Mouse (Mus musculus) limb, embryonic 14.5 days (tissue): ENCODE results near the gene Slc7a14. TPM values are rescaled to one million over a fixed set of nuclear protein-coding genes. Genes with fewer than 3 reads are reported as not detected.

Experiments used
- ATAC-seq: fragments of 200-750 bp; cut with Nextera tagmentation; 2 replicates; pipeline ENCODE4 v1.8.0; 2017; ENCODE audit warnings: low read depth, moderate number of reproducible peaks, moderate TSS enrichment; ENCODE audit not compliant: low FRiP score
- DNase-seq: peaks from one replicate; pipeline ENCODE4 v3.0.0-alpha.2; 2015; ENCODE audit warnings: low spot score
- H3K27ac ChIP-seq: fragments of 300-500 bp; sonication (generic); replicated peaks from 2 replicates; pipeline ENCODE4 v1.5.1; 2014; ENCODE audit warnings: low read depth, mild to moderate bottlenecking, low read length, moderate library complexity, mixed read lengths
- H3K27me3 ChIP-seq: fragments of 300-500 bp; sonication (generic); 2 replicates; pipeline ENCODE4 v1.6.1; 2014; ENCODE audit warnings: low read length, mixed read lengths; ENCODE audit not compliant: control insufficient read depth, insufficient read depth
- H3K36me3 ChIP-seq: fragments of 300-500 bp; sonication (generic); 2 replicates; pipeline ENCODE4 v1.6.1; 2014; ENCODE audit warnings: mild to moderate bottlenecking, low read length, moderate library complexity, mixed read lengths; ENCODE audit not compliant: control insufficient read depth, insufficient read depth
- H3K4me1 ChIP-seq: fragments of 300-500 bp; sonication (generic); 2 replicates; pipeline ENCODE4 v1.6.1; 2014; ENCODE audit warnings: antibody characterized with exemption, low read length, mixed read lengths; ENCODE audit not compliant: control insufficient read depth, insufficient read depth
- H3K4me2 ChIP-seq: fragments of 300-500 bp; sonication (generic); replicated peaks from 2 replicates; pipeline ENCODE4 v1.6.1; 2014; ENCODE audit warnings: low read depth, mild to moderate bottlenecking, low read length, moderate library complexity; ENCODE audit not compliant: severe bottlenecking
- H3K4me3 ChIP-seq: fragments of 300-500 bp; sonication (generic); replicated peaks from 2 replicates; pipeline ENCODE4 v1.5.1; 2014; ENCODE audit warnings: low read length
- H3K9ac ChIP-seq: fragments of 300-500 bp; sonication (generic); 2 replicates; pipeline ENCODE4 v1.6.1; 2014; ENCODE audit warnings: mild to moderate bottlenecking, low read depth, low read length, moderate library complexity; ENCODE audit not compliant: severe bottlenecking
- H3K9me3 ChIP-seq: fragments of 300-500 bp; sonication (generic); 2 replicates; pipeline ENCODE4 v1.6.1; 2016; ENCODE audit warnings: low read length; ENCODE audit not compliant: control insufficient read depth
- POLR2A ChIP-seq: fragments of 200-500 bp; IDR thresholded peaks from 2 replicates; pipeline ENCODE4 v1.8.0; 2012; ENCODE audit warnings: inconsistent platforms, mild to moderate bottlenecking, moderate library complexity, borderline replicate concordance; ENCODE audit not compliant: insufficient read depth, insufficient read length; ENCODE audit errors: extremely low read depth
- WGBS: fragments of 180-500 bp; shearing (Covaris S2); extraction: QIAGEN DNeasy Blood & Tissue Kit; methylation state at CpG from one replicate; pipeline ENCODE4 v1.1.7; 2014; 5-methylcytosine and 5-hydroxymethylcytosine counted together
- polyA plus RNA-seq, 2 experiments: library from polyadenylated mRNA; depleted of rRNA in 1 of 2; stranded (reverse) in 1 of 2; unstranded in 1 of 2; fragments of >200 nt; fragmentation: Nextera tagmentation in 1 of 2; extraction: Ambion mirVana in 1 of 2; gene quantifications; 2 replicates each; pipeline versions ENCODE4 v1.2.1 to v1.2.3; 2012 to 2014

Gene Slc7a14
- polyA plus RNA-seq, 2 experiments: 0.04 TPM; not detected in 1

DNA sequence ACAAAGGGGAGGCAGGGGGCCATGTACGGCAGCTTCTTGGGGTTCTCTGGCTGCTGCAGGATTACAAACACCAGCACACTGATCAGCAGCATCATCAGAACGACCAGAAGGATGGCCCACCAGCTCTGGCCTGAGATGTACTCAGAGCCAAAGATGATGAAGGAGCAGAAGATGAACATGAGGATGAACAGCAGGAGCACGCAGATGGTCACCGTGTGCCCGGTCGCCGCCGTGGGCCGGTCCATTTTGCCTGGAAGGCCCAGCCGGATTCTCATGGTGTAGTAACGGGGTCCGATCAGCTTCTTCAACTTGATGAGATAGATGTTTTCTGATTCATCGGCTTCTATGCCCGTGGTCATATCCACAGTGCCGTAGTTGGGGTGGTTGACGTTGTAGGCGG, 86.6 kb downstream of the Slc7a14 start:
- Histone ChIP-seq H3K27me3 (no peaks in the 10 kb centered on the region), H3K36me3 (no peaks in the 10 kb centered on the region), H3K9me3 (no peaks in the 10 kb centered on the region), H3K4me3 (no peak overlapping the region), H3K4me1 (no peaks in the 10 kb centered on the region), H3K9ac (no peak overlapping the region), H3K27ac (no peak overlapping the region), H3K4me2 (no peak overlapping the region)
- DNase-seq: no peak
- no peak for TF ChIP-seq POLR2A
- ATAC-seq: no peak
- WGBS: 99% methylated on average over 17 of the region's 17 CpGs

GRCm38 (mm10) chr3:31220040-31220439, 90.1 kb downstream of the Slc7a14 start:
- Histone ChIP-seq H3K36me3 (no peaks in the 10 kb centered on the region), H3K27ac (no peak overlapping the region), H3K9me3 (no peaks in the 10 kb centered on the region), H3K9ac (no peak overlapping the region), H3K4me3 (no peak overlapping the region), H3K27me3 (no peaks in the 10 kb centered on the region), H3K4me2 (no peak overlapping the region), H3K4me1 (0 out of 2 replicates have a peak, but pooled peaks cover 2% of the 10 kb centered on the region)
- WGBS: 88% methylated on average over 4 of the region's 4 CpGs
- no peak for TF ChIP-seq POLR2A
- DNase-seq (no peak), ATAC-seq (no peak)

- Histone ChIP-seq H3K4me1 (0 out of 2 replicates have a peak, but pooled peaks cover 2% of the 10 kb centered on the region), H3K27ac (no peak overlapping the region), H3K9ac (no peak overlapping the region), H3K27me3 (no peaks in the 10 kb centered on the region), H3K4me2 (no peak overlapping the region), H3K36me3 (no peaks in the 10 kb centered on the region), H3K4me3 (no peak overlapping the region), H3K9me3 (no peaks in the 10 kb centered on the region)
- 72% methylated on average over 7 of the region's 7 CpGs for WGBS
- ATAC-seq (no peak), DNase-seq (no peak)
- TF ChIP-seq POLR2A: no peak
Observed at GRCm38 (mm10) chr3:31219483-31219882, 90.7 kb downstream of the Slc7a14 start.

DNA sequence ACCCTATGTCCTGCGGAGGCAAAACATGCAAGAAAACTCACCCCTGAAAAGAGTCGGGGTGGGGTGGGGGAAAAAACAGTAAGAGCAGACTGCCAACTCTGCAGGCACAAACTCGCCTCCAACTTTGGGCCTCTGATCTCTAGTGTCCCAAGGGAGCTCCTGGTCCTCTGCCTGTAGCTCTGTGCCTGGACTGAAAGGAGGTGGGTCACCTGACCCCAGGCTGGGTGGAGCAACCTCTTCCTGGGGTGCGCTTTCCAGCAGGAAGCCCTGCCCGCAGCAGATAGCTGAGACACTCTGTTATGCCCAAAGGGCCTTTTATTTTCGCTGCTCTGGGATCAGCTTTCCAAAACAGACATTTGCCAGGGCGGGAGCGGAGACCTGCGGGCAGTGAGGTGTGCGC, 92.7 kb downstream of the Slc7a14 start:
- H3K36me3 ChIP-seq: no peaks in the 10 kb centered on the region
- H3K4me3 ChIP-seq: no peak overlapping the region
- ATAC-seq (no peak), DNase-seq (no peak)
- peaks cover 15% of the 10 kb centered on the region for H3K4me1 ChIP-seq
- no peaks in the 10 kb centered on the region for H3K27me3 ChIP-seq
- no peak overlapping the region for H3K4me2 ChIP-seq
- H3K9ac ChIP-seq: no peak overlapping the region
- H3K9me3 ChIP-seq: no peaks in the 10 kb centered on the region
- no peak overlapping the region for H3K27ac ChIP-seq
- TF ChIP-seq POLR2A: no peak
- 59% methylated on average over 10 of the region's 10 CpGs for WGBS

DNA sequence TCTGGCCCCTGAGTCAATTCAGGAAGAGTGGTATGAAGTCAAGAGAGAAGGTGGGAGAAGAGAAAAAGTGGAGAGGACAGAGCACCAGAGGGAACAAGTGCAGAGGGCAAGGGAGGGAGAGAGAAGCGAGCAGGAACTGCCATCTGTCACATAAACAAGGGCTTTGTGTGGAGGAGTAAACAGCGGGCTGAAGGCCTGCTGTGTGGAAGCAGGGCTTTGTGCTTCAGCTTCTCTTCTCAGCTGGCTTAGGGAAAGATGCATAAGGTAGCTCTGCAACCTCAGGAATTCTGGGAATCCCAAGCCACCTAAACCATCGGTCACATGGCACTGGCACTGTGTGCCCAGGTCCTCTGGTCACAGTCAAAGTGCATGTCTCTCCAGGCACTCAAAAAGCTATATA, 96.4 kb downstream of the Slc7a14 start:
- no peak for ATAC-seq
- no peak overlapping the region for H3K27ac ChIP-seq
- 37% methylated on average over 3 of the region's 3 CpGs for WGBS

More for the DNA sequence above, 96.4 kb downstream of the Slc7a14 start:
- DNase-seq: no peak
- Histone ChIP-seq H3K9ac (no peak overlapping the region), H3K9me3 (no peaks in the 10 kb centered on the region), H3K4me2 (no peak overlapping the region), H3K4me1 (peaks cover 31% of the 10 kb centered on the region), H3K36me3 (no peaks in the 10 kb centered on the region), H3K27me3 (no peaks in the 10 kb centered on the region), H3K4me3 (no peak overlapping the region)
- no peak for TF ChIP-seq POLR2A
